Mouse (Mus musculus): Measurements from ENCODE around the gene Nxpe2. TPM values are rescaled to one million over a fixed set of nuclear protein-coding genes. Genes with fewer than 3 reads are reported as not detected.
A peak's percentile ranks its signal among the peaks of the same experiment; 100 is the strongest.

Gene Nxpe2
- polyA plus RNA-seq, 1 experiment from 2014 or later, result 1.2 TPM

DNA sequence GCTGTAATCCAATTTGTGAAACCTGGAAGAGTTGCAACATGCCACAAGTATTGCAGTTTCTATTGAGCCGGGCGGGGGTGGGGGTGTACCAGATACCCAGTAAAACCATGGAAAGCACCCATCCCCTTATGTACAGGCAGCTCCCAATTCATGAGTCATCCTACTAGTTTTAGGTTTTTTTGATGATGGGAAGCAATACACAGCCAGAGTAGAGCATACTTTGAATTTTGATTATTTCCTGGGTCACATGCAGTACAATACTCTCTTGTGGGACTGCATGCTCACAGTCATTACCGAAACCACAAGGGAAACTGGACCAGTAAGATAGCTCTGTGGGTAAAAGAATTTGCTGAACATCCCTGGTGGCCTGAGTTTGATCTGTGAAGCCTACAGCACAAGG is 3.8 kb upstream of the Nxpe2 start:
- Histone ChIP-seq H3K4me3 (ENCODE audit: low read depth, low read length) (no peak overlapping the region), H3K36me3 (ENCODE audit: control insufficient read depth, insufficient read depth, low read length) (no peaks in the 10 kb centered on the region), H3K9ac (ENCODE audit: low read length) (no peak overlapping the region), H3K4me1 (replicated peaks; ENCODE audit: control insufficient read depth, insufficient read depth, low read length) (no peaks in the 10 kb centered on the region), H3K9me3 (ENCODE audit: control insufficient read depth, low read length) (no peaks in the 10 kb centered on the region), H3K4me2 (ENCODE audit: low read depth, low read length, severe bottlenecking) (no peak overlapping the region), H3K27me3 (ENCODE audit: control insufficient read depth, insufficient read depth, low read length) (no peaks in the 10 kb centered on the region), H3K27ac (ENCODE audit: low read depth, low read length) (no peak overlapping the region)
- WGBS, result 93% methylated on average over 3 of the region's 3 CpGs
- ATAC-seq (replicated peaks; ENCODE audit: low FRiP score) (no peak), DNase-seq (ENCODE audit: low spot score) (no peak)

GRCm38 (mm10) chr9:48354793-48355192 is 1.5 kb upstream of the Nxpe2 start:
- Histone ChIP-seq H3K36me3 (ENCODE audit: control insufficient read depth, insufficient read depth, low read length) (no peaks in the 10 kb centered on the region), H3K4me3 (ENCODE audit: low read depth, low read length) (no peak overlapping the region), H3K9me3 (ENCODE audit: control insufficient read depth, low read length) (no peaks in the 10 kb centered on the region), H3K27me3 (ENCODE audit: control insufficient read depth, insufficient read depth, low read length) (no peaks in the 10 kb centered on the region), H3K9ac (ENCODE audit: low read length) (no peak overlapping the region), H3K4me2 (ENCODE audit: low read depth, low read length, severe bottlenecking) (no peak overlapping the region), H3K4me1 (replicated peaks; ENCODE audit: control insufficient read depth, insufficient read depth, low read length) (no peaks in the 10 kb centered on the region), H3K27ac (ENCODE audit: low read depth, low read length) (no peak overlapping the region)
- WGBS, result 46% methylated on average over 3 of the region's 3 CpGs
- DNase-seq (ENCODE audit: low spot score) (peak; percentile 79), ATAC-seq (replicated peaks; ENCODE audit: low FRiP score) (no peak)

GRCm38 (mm10) chr9:48354122-48354521 is 868 bp upstream of the Nxpe2 start:
- Histone ChIP-seq H3K4me1 (replicated peaks; ENCODE audit: control insufficient read depth, insufficient read depth, low read length) (no peaks in the 10 kb centered on the region), H3K27me3 (ENCODE audit: control insufficient read depth, insufficient read depth, low read length) (no peaks in the 10 kb centered on the region), H3K27ac (ENCODE audit: low read depth, low read length) (no peak overlapping the region), H3K9ac (ENCODE audit: low read length) (no peak overlapping the region), H3K4me3 (ENCODE audit: low read depth, low read length) (no peak overlapping the region), H3K9me3 (ENCODE audit: control insufficient read depth, low read length) (no peaks in the 10 kb centered on the region), H3K36me3 (ENCODE audit: control insufficient read depth, insufficient read depth, low read length) (no peaks in the 10 kb centered on the region), H3K4me2 (ENCODE audit: low read depth, low read length, severe bottlenecking) (no peak overlapping the region)
- ATAC-seq (replicated peaks; ENCODE audit: low FRiP score), result no peak
- DNase-seq (ENCODE audit: low spot score), result no peak
- WGBS, result 76% methylated on average over 4 of the region's 4 CpGs

- H3K4me3 ChIP-seq (ENCODE audit: low read depth, low read length), result no peak overlapping the region
- no peak overlapping the region for H3K9ac ChIP-seq (ENCODE audit: low read length)
- ATAC-seq (replicated peaks; ENCODE audit: low FRiP score) (no peak), DNase-seq (ENCODE audit: low spot score) (no peak)
- no peaks in the 10 kb centered on the region for H3K4me1 ChIP-seq (replicated peaks; ENCODE audit: control insufficient read depth, insufficient read depth, low read length)
- H3K9me3 ChIP-seq (ENCODE audit: control insufficient read depth, low read length), result no peaks in the 10 kb centered on the region
- no peaks in the 10 kb centered on the region for H3K27me3 ChIP-seq (ENCODE audit: control insufficient read depth, insufficient read depth, low read length)
- 87% methylated on average over 3 of the region's 3 CpGs for WGBS
- H3K4me2 ChIP-seq (ENCODE audit: low read depth, low read length, severe bottlenecking), result no peak overlapping the region
- H3K27ac ChIP-seq (ENCODE audit: low read depth, low read length), result no peak overlapping the region
- H3K36me3 ChIP-seq (ENCODE audit: control insufficient read depth, insufficient read depth, low read length), result no peaks in the 10 kb centered on the region
Observed at GRCm38 (mm10) chr9:48345866-48346265, 7.4 kb downstream of the Nxpe2 start.

GRCm38 (mm10) chr9:48345456-48345855 is 7.8 kb downstream of the Nxpe2 start:
- DNase-seq (ENCODE audit: low spot score) (no peak), ATAC-seq (replicated peaks; ENCODE audit: low FRiP score) (no peak)
- Histone ChIP-seq H3K27ac (ENCODE audit: low read depth, low read length) (no peak overlapping the region), H3K9me3 (ENCODE audit: control insufficient read depth, low read length) (no peaks in the 10 kb centered on the region), H3K9ac (ENCODE audit: low read length) (no peak overlapping the region), H3K36me3 (ENCODE audit: control insufficient read depth, insufficient read depth, low read length) (no peaks in the 10 kb centered on the region), H3K4me3 (ENCODE audit: low read depth, low read length) (no peak overlapping the region), H3K4me2 (ENCODE audit: low read depth, low read length, severe bottlenecking) (no peak overlapping the region), H3K27me3 (ENCODE audit: control insufficient read depth, insufficient read depth, low read length) (no peaks in the 10 kb centered on the region), H3K4me1 (replicated peaks; ENCODE audit: control insufficient read depth, insufficient read depth, low read length) (no peaks in the 10 kb centered on the region)
- WGBS, result 80% methylated on average over 9 of the region's 9 CpGs

DNA sequence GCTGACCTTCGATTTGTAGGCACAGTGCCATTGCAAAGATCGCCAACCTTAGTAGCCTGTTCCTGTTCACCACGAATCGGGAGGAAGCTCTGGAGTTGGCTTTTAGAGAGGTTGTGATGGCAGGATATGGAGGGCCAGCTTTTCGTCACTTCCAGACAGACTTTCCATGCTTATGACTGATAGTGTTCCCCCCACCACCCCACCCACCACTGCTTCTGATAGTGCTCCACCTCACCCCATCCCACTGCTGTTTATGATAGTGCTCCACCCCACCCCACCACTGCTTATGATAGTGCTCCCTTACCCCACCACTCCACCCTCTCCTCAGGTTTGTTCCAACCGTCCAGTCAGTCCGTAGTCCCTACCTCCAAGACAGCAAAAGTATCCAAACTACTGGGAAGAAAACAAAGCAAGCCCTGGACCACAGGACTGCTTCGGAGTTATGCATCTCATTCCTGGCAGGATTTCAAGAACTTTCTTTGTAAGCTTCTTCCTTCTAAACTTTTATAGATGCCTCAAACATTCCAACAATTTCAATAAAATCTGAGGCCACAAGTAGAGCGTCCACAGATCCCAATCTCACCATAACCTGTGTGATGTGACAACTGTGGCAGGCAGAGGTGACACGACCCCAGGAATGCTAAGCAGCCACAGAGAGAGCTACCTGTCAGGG is 12.4 kb downstream of the Nxpe2 start:
- ATAC-seq (replicated peaks; ENCODE audit: low FRiP score), result no peak

GRCm38 (mm10) chr9:48339563-48339962 is 13.7 kb downstream of the Nxpe2 start:
- no peak for ATAC-seq (replicated peaks; ENCODE audit: low FRiP score)
- WGBS, result 68% methylated on average over 5 of the region's 5 CpGs
- H3K4me3 ChIP-seq (ENCODE audit: low read depth, low read length), result no peak overlapping the region

More for the DNA sequence above, 12.4 kb downstream of the Nxpe2 start:
- no peak overlapping the region for H3K4me3 ChIP-seq (ENCODE audit: low read depth, low read length)
- H3K4me1 ChIP-seq (replicated peaks; ENCODE audit: control insufficient read depth, insufficient read depth, low read length), result no peaks in the 10 kb centered on the region
- H3K9me3 ChIP-seq (ENCODE audit: control insufficient read depth, low read length), result no peaks in the 10 kb centered on the region
- H3K4me2 ChIP-seq (ENCODE audit: low read depth, low read length, severe bottlenecking), result no peak overlapping the region
- no peaks in the 10 kb centered on the region for H3K36me3 ChIP-seq (ENCODE audit: control insufficient read depth, insufficient read depth, low read length)
- H3K9ac ChIP-seq (ENCODE audit: low read length), result no peak overlapping the region
- no peak for DNase-seq (ENCODE audit: low spot score)
- 87% methylated on average over 10 of the region's 10 CpGs for WGBS
- no peak overlapping the region for H3K27ac ChIP-seq (ENCODE audit: low read depth, low read length)
- no peaks in the 10 kb centered on the region for H3K27me3 ChIP-seq (ENCODE audit: control insufficient read depth, insufficient read depth, low read length)

DNA sequence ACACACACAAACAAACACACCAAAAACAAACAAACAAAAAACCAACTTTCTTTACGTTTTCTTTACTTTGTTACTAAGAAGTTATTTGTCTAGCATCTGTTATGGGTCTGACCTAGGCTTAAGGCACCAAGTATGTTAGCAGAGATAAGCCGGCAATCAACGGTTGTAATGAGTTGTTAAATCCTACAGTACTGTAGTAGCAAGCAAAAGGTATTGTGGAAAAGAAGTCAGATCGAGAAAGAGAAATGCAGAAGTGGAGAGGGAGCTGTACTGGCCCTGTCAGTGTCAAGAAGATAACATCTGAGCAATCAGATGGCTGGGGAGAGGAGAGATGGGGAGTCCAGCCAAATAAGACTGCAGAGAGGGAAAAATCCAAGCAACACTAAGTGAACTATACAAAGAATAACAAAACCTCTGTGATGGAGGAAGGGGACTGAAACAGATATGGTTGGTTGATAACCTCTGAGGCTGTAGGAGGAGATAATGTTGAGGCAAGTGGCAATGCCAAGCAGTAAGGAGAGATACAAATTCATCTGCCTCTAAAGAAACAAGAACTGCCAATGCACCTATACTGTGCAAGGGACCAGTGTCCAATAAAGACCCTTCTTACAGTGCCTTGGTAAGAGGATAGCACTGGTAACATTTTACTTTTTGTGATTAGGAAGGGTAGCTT is 14.3 kb downstream of the Nxpe2 start:
- no peak overlapping the region for H3K27ac ChIP-seq (ENCODE audit: low read depth, low read length)
- H3K9ac ChIP-seq (ENCODE audit: low read length), result no peak overlapping the region
- ATAC-seq (replicated peaks; ENCODE audit: low FRiP score) (no peak), DNase-seq (ENCODE audit: low spot score) (no peak)
- WGBS, result 83% methylated on average over 4 of the region's 4 CpGs
- H3K9me3 ChIP-seq (ENCODE audit: control insufficient read depth, low read length), result no peaks in the 10 kb centered on the region
- H3K4me1 ChIP-seq (replicated peaks; ENCODE audit: control insufficient read depth, insufficient read depth, low read length), result no peaks in the 10 kb centered on the region
- H3K27me3 ChIP-seq (ENCODE audit: control insufficient read depth, insufficient read depth, low read length), result no peaks in the 10 kb centered on the region
- H3K4me3 ChIP-seq (ENCODE audit: low read depth, low read length), result no peak overlapping the region
- H3K4me2 ChIP-seq (ENCODE audit: low read depth, low read length, severe bottlenecking), result no peak overlapping the region
- no peaks in the 10 kb centered on the region for H3K36me3 ChIP-seq (ENCODE audit: control insufficient read depth, insufficient read depth, low read length)

More at GRCm38 (mm10) chr9:48339563-48339962, 13.7 kb downstream of the Nxpe2 start:
- no peak overlapping the region for H3K9ac ChIP-seq (ENCODE audit: low read length)
- no peaks in the 10 kb centered on the region for H3K9me3 ChIP-seq (ENCODE audit: control insufficient read depth, low read length)
- H3K27me3 ChIP-seq (ENCODE audit: control insufficient read depth, insufficient read depth, low read length), result no peaks in the 10 kb centered on the region
- no peaks in the 10 kb centered on the region for H3K4me1 ChIP-seq (replicated peaks; ENCODE audit: control insufficient read depth, insufficient read depth, low read length)
- no peak overlapping the region for H3K27ac ChIP-seq (ENCODE audit: low read depth, low read length)
- H3K36me3 ChIP-seq (ENCODE audit: control insufficient read depth, insufficient read depth, low read length), result no peaks in the 10 kb centered on the region
- no peak for DNase-seq (ENCODE audit: low spot score)
- no peak overlapping the region for H3K4me2 ChIP-seq (ENCODE audit: low read depth, low read length, severe bottlenecking)

DNA sequence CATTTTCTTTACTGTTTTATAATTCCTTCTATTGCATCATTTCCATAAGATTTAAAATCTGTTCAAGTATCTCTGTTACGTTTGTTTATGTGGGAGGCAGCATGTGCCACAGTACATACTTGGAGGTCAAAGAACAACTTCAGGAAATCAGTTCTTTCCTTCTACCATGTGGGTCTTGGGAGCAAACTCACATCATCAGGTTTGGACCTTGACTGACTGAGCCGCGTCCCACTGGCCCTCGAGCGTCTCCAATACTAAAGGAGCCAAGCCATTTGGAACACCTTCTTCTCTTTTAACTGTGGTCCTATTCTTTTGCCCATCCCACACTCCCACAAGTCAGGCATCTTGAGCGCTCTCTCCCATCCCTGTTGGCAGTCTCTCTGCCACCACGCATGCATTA is 23.7 kb downstream of the Nxpe2 start:
- Histone ChIP-seq H3K36me3 (ENCODE audit: control insufficient read depth, insufficient read depth, low read length) (no peaks in the 10 kb centered on the region), H3K4me2 (ENCODE audit: low read depth, low read length, severe bottlenecking) (no peak overlapping the region), H3K9me3 (ENCODE audit: control insufficient read depth, low read length) (no peaks in the 10 kb centered on the region), H3K4me3 (ENCODE audit: low read depth, low read length) (no peak overlapping the region), H3K4me1 (replicated peaks; ENCODE audit: control insufficient read depth, insufficient read depth, low read length) (no peaks in the 10 kb centered on the region), H3K9ac (ENCODE audit: low read length) (no peak overlapping the region), H3K27ac (ENCODE audit: low read depth, low read length) (no peak overlapping the region), H3K27me3 (ENCODE audit: control insufficient read depth, insufficient read depth, low read length) (no peaks in the 10 kb centered on the region)
- WGBS, result 94% methylated on average over 7 of the region's 7 CpGs
- ATAC-seq (replicated peaks; ENCODE audit: low FRiP score) (no peak), DNase-seq (ENCODE audit: low spot score) (no peak)
